In the genomic region with DNA sequence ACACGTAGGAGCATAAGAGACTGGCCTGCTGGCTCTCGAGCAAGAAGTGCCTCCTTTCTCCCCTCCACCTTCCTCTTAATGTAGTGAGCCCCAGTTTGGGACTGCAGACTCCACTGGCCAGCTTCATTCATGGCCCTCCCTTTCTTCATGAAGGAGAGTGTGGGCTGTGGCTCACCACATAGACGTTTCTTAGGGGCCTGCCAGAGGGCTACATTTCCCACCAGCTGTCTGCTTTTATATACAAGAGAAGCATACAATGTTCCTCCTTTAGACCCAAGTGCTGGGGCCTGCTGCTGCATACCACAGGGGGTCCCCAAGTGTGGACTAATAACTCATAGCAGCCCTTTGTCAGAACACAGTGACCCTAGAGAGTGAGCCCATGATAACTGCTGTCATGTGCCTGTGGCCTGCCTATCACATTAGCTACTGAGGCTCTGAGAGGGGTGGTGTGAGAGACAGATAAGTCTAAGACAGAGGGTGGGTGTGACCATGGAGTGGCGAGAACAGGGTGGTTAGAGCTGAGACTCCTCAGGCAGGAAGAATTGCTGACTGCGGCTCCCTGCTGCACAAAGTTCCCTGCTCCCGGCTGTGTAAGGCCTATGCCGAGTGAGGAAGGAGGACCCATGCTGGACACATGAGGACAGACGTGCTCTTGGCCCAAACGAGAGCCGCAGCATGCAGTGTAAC, we compare ENCODE assay signal across 9 mouse cellular contexts.
DNase-seq lines count a peak whose midpoint lies in the region; ATAC-seq and TF ChIP-seq lines count a peak whose summit lies in the region.
"Had no signal": no experiment of that assay in that cellular context is flagged by ENCODE, and none has a peak within 500 bp of the region (broad histone marks: within the 10 kb centered on the region; RNA-seq: fewer than 3 reads in every experiment).

No protein-coding gene starts in this region.

- H3K4me1 ChIP-seq in kidney, postnatal 0 days (replicated peaks; ENCODE audit: insufficient read depth, low read length) = peaks cover 28% of the 10 kb centered on the region
- peaks cover 33% of the 10 kb centered on the region for H3K4me1 ChIP-seq in kidney, embryonic 16.5 days (ENCODE audit: insufficient read depth, low read length)
- H3K4me1 ChIP-seq in intestine, embryonic 15.5 days (replicated peaks) = peaks cover 17% of the 10 kb centered on the region
- H3K4me1 ChIP-seq in spleen, adult 2 months (ENCODE audit: control insufficient read depth, insufficient read depth, insufficient read length) = peaks cover 6% of the 10 kb centered on the region; the same call in 1 of the 2 replicates

- H3K36me3 ChIP-seq in kidney, postnatal 0 days (ENCODE audit: insufficient read depth, low read length) = peaks cover 24% of the 10 kb centered on the region
- peaks cover 16% of the 10 kb centered on the region for H3K36me3 ChIP-seq in kidney, embryonic 16.5 days (ENCODE audit: insufficient read depth, low read length)
- H3K36me3 ChIP-seq in intestine, embryonic 15.5 days = no peaks in the 10 kb centered on the region
- peaks cover 1% of the 10 kb centered on the region; the same call in 1 of the 2 replicates for H3K36me3 ChIP-seq in spleen, adult 2 months (ENCODE audit: control insufficient read depth, insufficient read depth, low read length)

- no peak overlapping the region for H3K4me3 ChIP-seq in kidney, postnatal 0 days (replicated peaks; ENCODE audit: low read depth, low read length)
- no peak overlapping the region for H3K4me3 ChIP-seq in kidney, embryonic 16.5 days (ENCODE audit: low read length)
- no peak overlapping the region for H3K4me3 ChIP-seq in intestine, embryonic 15.5 days (replicated peaks)
- H3K4me3 ChIP-seq in spleen, adult 2 months (ENCODE audit: extremely low read depth, insufficient read depth, insufficient read length) = no peak overlapping the region

- 69% methylated on average over 10 of the region's 10 CpGs for WGBS in kidney, postnatal 0 days
- WGBS in kidney, embryonic 16.5 days = 73% methylated on average over 10 of the region's 10 CpGs
- WGBS in intestine, embryonic 15.5 days = 76% methylated on average over 10 of the region's 10 CpGs
- WGBS in spleen, adult 2 months = 47% methylated on average over 10 of the region's 10 CpGs

- no peak overlapping the region for H3K4me2 ChIP-seq in kidney, postnatal 0 days (ENCODE audit: low read length)
- no peak overlapping the region for H3K4me2 ChIP-seq in kidney, embryonic 16.5 days (replicated peaks; ENCODE audit: low read depth, low read length)
- H3K4me2 ChIP-seq in intestine, embryonic 15.5 days (replicated peaks) = no peak overlapping the region

- TF ChIP-seq CTCF in kidney, postnatal 0 days (IDR thresholded peaks at IDR 0.05; ENCODE audit: low read depth) = no peak
- TF ChIP-seq CTCF in spleen, adult 2 months (IDR thresholded peaks at IDR 0.05; ENCODE audit: extremely low read depth, insufficient read depth, insufficient read length, insufficient replicate concordance) = no peak

- ATAC-seq in kidney, postnatal 0 days (replicated peaks; ENCODE audit: low FRiP score, low read depth) = peak; percentile 26; the same call in 1 of the 2 replicates
- no peak for ATAC-seq in kidney, embryonic 16.5 days (ENCODE audit: low FRiP score, low TSS enrichment)
- ATAC-seq in common myeloid progenitor, adult 5-6 weeks (replicated peaks; ENCODE audit: low read depth, poor library complexity, severe bottlenecking) = peak; percentile 70
- ATAC-seq in intestine, embryonic 15.5 days = peak; percentile 78

- H3K9me3 ChIP-seq in kidney, postnatal 0 days (replicated peaks; ENCODE audit: low read length) = no peaks in the 10 kb centered on the region
- no peaks in the 10 kb centered on the region for H3K9me3 ChIP-seq in kidney, embryonic 16.5 days (ENCODE audit: low read length)
- no peaks in the 10 kb centered on the region for H3K9me3 ChIP-seq in intestine, embryonic 15.5 days

- TF ChIP-seq POLR2A in spleen, adult 2 months (IDR thresholded peaks at IDR 0.05; ENCODE audit: low read depth, low read length) = no peak

- H3K27me3 ChIP-seq in kidney, postnatal 0 days (ENCODE audit: insufficient read depth, low read length) = no peaks in the 10 kb centered on the region
- no peaks in the 10 kb centered on the region for H3K27me3 ChIP-seq in kidney, embryonic 16.5 days (ENCODE audit: insufficient read depth, low read length)
- H3K27me3 ChIP-seq in intestine, embryonic 15.5 days (replicated peaks) = no peaks in the 10 kb centered on the region
- no peaks in the 10 kb centered on the region for H3K27me3 ChIP-seq in spleen, adult 2 months (ENCODE audit: control insufficient read depth, insufficient read depth, low read length)

- H3K9ac ChIP-seq in kidney, postnatal 0 days (ENCODE audit: low read depth, low read length) = no peak overlapping the region
- H3K9ac ChIP-seq in kidney, embryonic 16.5 days (replicated peaks; ENCODE audit: low read length) = no peak overlapping the region
- H3K9ac ChIP-seq in intestine, embryonic 15.5 days = peak overlapping the region; percentile 2; the same call in 1 of the 2 replicates

- no peak overlapping the region; the same call in 1 of the 2 replicates for H3K27ac ChIP-seq in kidney, postnatal 0 days
- no peak overlapping the region for H3K27ac ChIP-seq in kidney, embryonic 16.5 days (ENCODE audit: low read length)
- peak overlapping the region; percentile 37; the same call in 1 of the 2 replicates for H3K27ac ChIP-seq in intestine, embryonic 15.5 days
- H3K27ac ChIP-seq in spleen, adult 2 months (ENCODE audit: insufficient read depth, low read length) = peak overlapping the region; percentile 32; the same call in 1 of the 2 replicates

- DNase-seq in kidney, postnatal 0 days (ENCODE audit: low spot score) = no peak
- DNase-seq in spleen, adult 2 months (ENCODE audit: low read depth in 1 of 2, low spot score in 2 of 2) = no peak
- DNase-seq in adrenal gland, postnatal 14 days = no peak
- DNase-seq in ovary, postnatal 14 days (ENCODE audit: low spot score) = no peak
- no peak for DNase-seq in ovary, postnatal 10 days (ENCODE audit: low spot score)
- DNase-seq: layer of hippocampus, adult 9-11 months had no signal

Comparison
In these comparisons a context has a peak if more than half of its experiments do, and no peak if none do; other contexts are left out.
1. H3K27ac ChIP-seq: peak in intestine, embryonic 15.5 days (single experiment) and spleen, adult 2 months (single experiment); none in kidney, postnatal 0 days (single experiment) and kidney, embryonic 16.5 days (single experiment).